Comparison of ENCODE assay signal across 8 mouse cellular contexts in genomic region chr3:88087688-88088087, GRCm38 (mm10). TPM values are rescaled to one million over a fixed set of nuclear protein-coding genes. Genes with fewer than 3 reads are reported as not detected.
DNase-seq lines count a peak whose midpoint lies in the region.

No protein-coding gene starts in this region.

- peak; percentile 35 for DNase-seq in heart, adult 8-10 months (ENCODE audit: low spot score)
- DNase-seq in heart, adult 9 months (ENCODE audit: low spot score in 2 of 2), result no peak
- DNase-seq in A20 (ENCODE audit: low read depth, low spot score) (peak; percentile 49), MEL-GATA-1-ER (ENCODE audit: extremely low read depth, low read depth) (peak; percentile 34)
- DNase-seq in induced T-regulatory cell, adult 2 months (ENCODE audit: low read depth), result peak; percentile 63
- DNase-seq in thymus, postnatal 36 days, result peak; percentile 11 to 33
- DNase-seq in gastrocnemius, postnatal 4 days (ENCODE audit: low spot score in 2 of 2), result no peak
- no peak for DNase-seq in right cerebral cortex, postnatal 10 days (ENCODE audit: low spot score in 2 of 2)

RNA-seq across cellular contexts. Expression of gene Iqgap3, which starts 5.9 kb away (rescaled TPM):
- total RNA-seq in heart, adult 8-10 months (2022), result under 1 TPM; 0.22 to 0.80 (median 0.45) TPM
- 10 to 100 TPM; 14.8 to 16.8 TPM for total RNA-seq in gastrocnemius, postnatal 4 days (2021)

RNA-seq across cellular contexts. Expression of gene Ttc24, which starts 9.6 kb away (rescaled TPM):
- total RNA-seq in heart, adult 8-10 months (2022), result not detected
- total RNA-seq in gastrocnemius, postnatal 4 days (2021), result not detected

RNA-seq across cellular contexts. Expression of gene Naxe, which starts 29.4 kb away (rescaled TPM):
- 100 to 1,000 TPM in 1 of 4 experiments, 10 to 100 TPM in 3; 94.4 to 103 (median 96.3) TPM for total RNA-seq in heart, adult 8-10 months (2022)
- 10 to 100 TPM; 64.9 to 73.1 TPM for total RNA-seq in gastrocnemius, postnatal 4 days (2021)

RNA-seq across cellular contexts. Expression of gene Gpatch4, which starts 44.8 kb away (rescaled TPM):
- total RNA-seq in heart, adult 8-10 months (2022), result 10 to 100 TPM in 3 of 4 experiments, 1 to 10 TPM in 1; 9.8 to 11.7 (median 10.8) TPM
- 10 to 100 TPM; 11.4 to 11.8 TPM for total RNA-seq in gastrocnemius, postnatal 4 days (2021)

RNA-seq across cellular contexts. Expression of gene Mef2d, which starts 54.5 kb away (rescaled TPM):
- 100 to 1,000 TPM; 125 to 139 (median 131) TPM for total RNA-seq in heart, adult 8-10 months (2022)
- 100 to 1,000 TPM; 160 to 174 TPM for total RNA-seq in gastrocnemius, postnatal 4 days (2021)

Comparison
In these comparisons a context has a peak if more than half of its experiments do, and no peak if none do; other contexts are left out.
1. DNase-seq: peak in heart, adult 8-10 months (single experiment), A20 (single experiment), MEL-GATA-1-ER (single experiment), induced T-regulatory cell, adult 2 months (single experiment) and thymus, postnatal 36 days (2 of 2); none in heart, adult 9 months (0 of 2), gastrocnemius, postnatal 4 days (0 of 2) and right cerebral cortex, postnatal 10 days (0 of 2).
2. RNA of gene Iqgap3, which starts 5.9 kb away (total RNA-seq): 14.8 to 16.8 TPM in gastrocnemius, postnatal 4 days; 0.22 to 0.80 TPM in heart, adult 8-10 months; every median in the first group is over 4 times any median in the second.